Mouse (Mus musculus) kidney, embryonic 14.5 days (tissue): ENCODE measurements at regions not wholly inside any gene's neighbourhood (a gene's known extent, or its start where the extent isn't known, plus 50 kb on each side); places are given as distances from the start of the nearest gene placed in this dataset.

Experiments used
- ATAC-seq: fragments of 200-750 bp; cut with Nextera tagmentation; 2 replicates; pipeline ENCODE4 v1.8.0; 2017; ENCODE audit warnings: moderate number of reproducible peaks, mild to moderate bottlenecking, moderate TSS enrichment, moderate library complexity; ENCODE audit not compliant: low FRiP score, low TSS enrichment
- H3K27ac ChIP-seq: fragments of 300-500 bp; sonication (generic); 2 replicates; pipeline ENCODE4 v1.5.1; 2014; ENCODE audit warnings: low read depth, mild to moderate bottlenecking, low read length, moderate library complexity, mixed read lengths
- H3K27me3 ChIP-seq: fragments of 300-500 bp; sonication (generic); 2 replicates; pipeline ENCODE4 v1.6.1; 2014; ENCODE audit warnings: mild to moderate bottlenecking, low read length; ENCODE audit not compliant: control insufficient read depth, insufficient read depth
- H3K36me3 ChIP-seq: fragments of 300-500 bp; sonication (generic); 2 replicates; pipeline ENCODE4 v1.6.1; 2014; ENCODE audit warnings: low read length, mixed read lengths; ENCODE audit not compliant: control insufficient read depth, insufficient read depth
- H3K4me1 ChIP-seq: fragments of 300-500 bp; sonication (generic); 2 replicates; pipeline ENCODE4 v1.6.1; 2014; ENCODE audit warnings: low read length, mixed read lengths; ENCODE audit not compliant: control insufficient read depth, insufficient read depth
- H3K4me2 ChIP-seq: fragments of 300-500 bp; sonication (generic); replicated peaks from 2 replicates; pipeline ENCODE4 v1.6.1; 2014; ENCODE audit warnings: low read depth, mild to moderate bottlenecking, low read length
- H3K4me3 ChIP-seq: fragments of 300-500 bp; sonication (generic); 2 replicates; pipeline ENCODE4 v1.5.1; 2014; ENCODE audit warnings: mild to moderate bottlenecking, low read length
- H3K9ac ChIP-seq: fragments of 300-500 bp; sonication (generic); 2 replicates; pipeline ENCODE4 v1.6.1; 2014; ENCODE audit warnings: low read depth, mild to moderate bottlenecking, low read length, moderate library complexity
- H3K9me3 ChIP-seq: fragments of 300-500 bp; sonication (generic); 2 replicates; pipeline ENCODE4 v1.6.1; 2016; ENCODE audit warnings: low read length; ENCODE audit not compliant: control insufficient read depth
- WGBS: fragments of 180-500 bp; shearing (Covaris S2); extraction: QIAGEN DNeasy Blood & Tissue Kit; methylation state at CpG from one replicate; pipeline ENCODE4 v1.1.7; 2014; 5-methylcytosine and 5-hydroxymethylcytosine counted together

- ATAC-seq: peak; percentile 69
These were observed 172.9 kb upstream of the Wscd1 start for GRCm38 (mm10) chr11:71576801-71577200.

GRCm38 (mm10) chr11:71581775-71582174, 167.9 kb upstream of the Wscd1 start:
- H3K27ac ChIP-seq: no peak overlapping the region
- WGBS: 50% methylated on average over 2 of the region's 2 CpGs
- no peaks in the 10 kb centered on the region for H3K36me3 ChIP-seq
- H3K27me3 ChIP-seq: no peaks in the 10 kb centered on the region
- H3K4me2 ChIP-seq: no peak overlapping the region
- H3K9ac ChIP-seq: no peak overlapping the region
- no peaks in the 10 kb centered on the region for H3K9me3 ChIP-seq
- ATAC-seq: no peak
- no peaks in the 10 kb centered on the region for H3K4me1 ChIP-seq
- H3K4me3 ChIP-seq: no peak overlapping the region

More at GRCm38 (mm10) chr11:71576801-71577200, 172.9 kb upstream of the Wscd1 start:
- Histone ChIP-seq H3K36me3 (no peaks in the 10 kb centered on the region), H3K9me3 (no peaks in the 10 kb centered on the region), H3K27ac (no peak overlapping the region), H3K4me2 (no peak overlapping the region), H3K9ac (no peak overlapping the region), H3K4me1 (no peaks in the 10 kb centered on the region), H3K4me3 (no peak overlapping the region), H3K27me3 (no peaks in the 10 kb centered on the region)
- WGBS: 39% methylated on average over 5 of the region's 5 CpGs

- H3K9me3 ChIP-seq: no peaks in the 10 kb centered on the region
- 90% methylated on average over 6 of the region's 6 CpGs for WGBS
- no peaks in the 10 kb centered on the region for H3K27me3 ChIP-seq
- ATAC-seq: no peak
- no peak overlapping the region for H3K4me3 ChIP-seq
- no peaks in the 10 kb centered on the region for H3K36me3 ChIP-seq
- H3K4me1 ChIP-seq: no peaks in the 10 kb centered on the region
- no peak overlapping the region for H3K27ac ChIP-seq
- H3K4me2 ChIP-seq: no peak overlapping the region
- H3K9ac ChIP-seq: no peak overlapping the region
These were observed 158.7 kb upstream of the Wscd1 start for GRCm38 (mm10) chr11:71591014-71591413.

- Histone ChIP-seq H3K27ac (no peak overlapping the region), H3K9ac (no peak overlapping the region), H3K4me1 (no peaks in the 10 kb centered on the region), H3K9me3 (no peaks in the 10 kb centered on the region), H3K4me3 (no peak overlapping the region), H3K27me3 (no peaks in the 10 kb centered on the region), H3K36me3 (no peaks in the 10 kb centered on the region), H3K4me2 (no peak overlapping the region)
- WGBS: 71% methylated on average over 6 of the region's 6 CpGs
- ATAC-seq: no peak
These were observed 155.4 kb upstream of the Wscd1 start for GRCm38 (mm10) chr11:71594250-71594847.

- H3K4me2 ChIP-seq: no peak overlapping the region
- no peak for ATAC-seq
- WGBS: 94% methylated on average over 1 of the region's 1 CpGs
These were observed 152.0 kb upstream of the Wscd1 start for GRCm38 (mm10) chr11:71597709-71598108.

GRCm38 (mm10) chr11:71610782-71611181, 138.9 kb upstream of the Wscd1 start:
- Histone ChIP-seq H3K27ac (no peak overlapping the region), H3K9me3 (no peaks in the 10 kb centered on the region), H3K4me1 (no peaks in the 10 kb centered on the region), H3K9ac (no peak overlapping the region), H3K36me3 (no peaks in the 10 kb centered on the region), H3K4me2 (no peak overlapping the region), H3K4me3 (no peak overlapping the region), H3K27me3 (no peaks in the 10 kb centered on the region)
- 58% methylated on average over 9 of the region's 9 CpGs for WGBS
- no peak for ATAC-seq

More at GRCm38 (mm10) chr11:71597709-71598108, 152.0 kb upstream of the Wscd1 start:
- Histone ChIP-seq H3K4me3 (no peak overlapping the region), H3K9ac (no peak overlapping the region), H3K27me3 (no peaks in the 10 kb centered on the region), H3K4me1 (no peaks in the 10 kb centered on the region), H3K27ac (no peak overlapping the region), H3K36me3 (no peaks in the 10 kb centered on the region), H3K9me3 (no peaks in the 10 kb centered on the region)

GRCm38 (mm10) chr11:71615526-71615925, 134.2 kb upstream of the Wscd1 start:
- H3K9me3 ChIP-seq: no peaks in the 10 kb centered on the region

GRCm38 (mm10) chr11:71625501-71626191, 124.1 kb upstream of the Wscd1 start:
- 73% methylated on average over 5 of the region's 5 CpGs for WGBS
- ATAC-seq: no peak
- no peaks in the 10 kb centered on the region for H3K27me3 ChIP-seq

More at GRCm38 (mm10) chr11:71615526-71615925, 134.2 kb upstream of the Wscd1 start:
- Histone ChIP-seq H3K9ac (no peak overlapping the region), H3K27me3 (no peaks in the 10 kb centered on the region), H3K36me3 (no peaks in the 10 kb centered on the region), H3K4me3 (no peak overlapping the region), H3K4me2 (no peak overlapping the region), H3K4me1 (no peaks in the 10 kb centered on the region), H3K27ac (no peak overlapping the region)
- ATAC-seq: no peak
- 83% methylated on average over 5 of the region's 5 CpGs for WGBS

GRCm38 (mm10) chr11:71636111-71636510, 113.6 kb upstream of the Wscd1 start:
- Histone ChIP-seq H3K27ac (no peak overlapping the region), H3K36me3 (no peaks in the 10 kb centered on the region), H3K9ac (no peak overlapping the region), H3K4me2 (no peak overlapping the region), H3K4me1 (no peaks in the 10 kb centered on the region), H3K9me3 (no peaks in the 10 kb centered on the region), H3K4me3 (no peak overlapping the region), H3K27me3 (no peaks in the 10 kb centered on the region)
- 62% methylated on average over 1 of the region's 1 CpGs for WGBS
- ATAC-seq: no peak

More at GRCm38 (mm10) chr11:71625501-71626191, 124.1 kb upstream of the Wscd1 start:
- Histone ChIP-seq H3K4me1 (no peaks in the 10 kb centered on the region), H3K4me3 (no peak overlapping the region), H3K27ac (no peak overlapping the region), H3K4me2 (no peak overlapping the region), H3K36me3 (no peaks in the 10 kb centered on the region), H3K9ac (no peak overlapping the region), H3K9me3 (no peaks in the 10 kb centered on the region)
